ENCODE assay signal across 20 mouse cellular contexts in genomic region chr16:34557891-34558290, GRCm38 (mm10).
"Had no signal": no experiment of that assay in that cellular context is flagged by ENCODE, and none has a peak within 500 bp of the region (broad histone marks: within the 10 kb centered on the region; RNA-seq: fewer than 3 reads in every experiment).

No protein-coding gene starts in this region.

- H3K4me2 ChIP-seq: liver, embryonic 13.5 days; midbrain, embryonic 11.5 days; neural tube, embryonic 12.5 days had no signal

- ATAC-seq: intestine, postnatal 0 days had no signal

- H3K36me3 ChIP-seq: liver, embryonic 13.5 days; neural tube, embryonic 12.5 days had no signal

- H3K27me3 ChIP-seq: liver, embryonic 13.5 days; neural tube, embryonic 12.5 days had no signal

- H3K9ac ChIP-seq: liver, embryonic 13.5 days; neural tube, embryonic 12.5 days had no signal

- H3K27ac ChIP-seq: kidney, postnatal 0 days; layer of hippocampus, adult 2 months; liver, embryonic 13.5 days; neural tube, embryonic 12.5 days; stomach, postnatal 0 days had no signal

- DNase-seq: kidney, adult 2 months; kidney, postnatal 25 days; layer of hippocampus, adult 9-11 months; left cerebral cortex, postnatal 4 days; liver, embryonic 13.5 days; lung, adult 2 months; lung, postnatal 14 days; lung, postnatal 4 days; midbrain, embryonic 14.5 days; retina, postnatal 1 day; right cerebral cortex, postnatal 4 days; thymus, adult 2 months; thymus, postnatal 14 days; thymus, postnatal 4 days had no signal

- H3K9me3 ChIP-seq: liver, embryonic 13.5 days; neural tube, embryonic 12.5 days had no signal

- H3K4me3 ChIP-seq: layer of hippocampus, adult 2 months; liver, embryonic 13.5 days; neural tube, embryonic 12.5 days had no signal
